Mouse (Mus musculus): ENCODE measurements around the gene Ank3. TPM values are rescaled to one million over a fixed set of nuclear protein-coding genes. Genes with fewer than 3 reads are reported as not detected.

Ank3 gene
- polyA plus RNA-seq, 1 experiment, result 23.3 TPM

- no peaks in the 10 kb centered on the region for H3K4me1 ChIP-seq (ENCODE audit: control insufficient read depth, insufficient read depth, low read length)
- DNase-seq, result no peak
- no peak overlapping the region for H3K4me3 ChIP-seq (replicated peaks; ENCODE audit: extremely low read depth, low read depth, low read length)
- 80% methylated on average over 2 of the region's 2 CpGs for WGBS
- TF ChIP-seq CTCF (IDR thresholded peaks at IDR 0.05; ENCODE audit: insufficient read depth, low read length), result no peak
- no peak for TF ChIP-seq POLR2A (IDR thresholded peaks at IDR 0.05; ENCODE audit: borderline replicate concordance, extremely low read depth, low read depth, low read length)
These were observed 139.7 kb downstream of the Ank3 start for GRCm38 (mm10) chr10:69538236-69538635.

GRCm38 (mm10) chr10:69542439-69542838 lies 143.9 kb downstream of the Ank3 start:
- no peak for TF ChIP-seq CTCF (IDR thresholded peaks at IDR 0.05; ENCODE audit: insufficient read depth, low read length)
- TF ChIP-seq POLR2A (IDR thresholded peaks at IDR 0.05; ENCODE audit: borderline replicate concordance, extremely low read depth, low read depth, low read length), result no peak
- Histone ChIP-seq H3K4me1 (ENCODE audit: control insufficient read depth, insufficient read depth, low read length) (no peaks in the 10 kb centered on the region), H3K4me3 (replicated peaks; ENCODE audit: extremely low read depth, low read depth, low read length) (no peak overlapping the region)
- DNase-seq, result no peak
- 92% methylated on average over 3 of the region's 3 CpGs for WGBS

GRCm38 (mm10) chr10:69543876-69544620 lies 145.5 kb downstream of the Ank3 start:
- no peaks in the 10 kb centered on the region for H3K4me1 ChIP-seq (ENCODE audit: control insufficient read depth, insufficient read depth, low read length)
- TF ChIP-seq CTCF (IDR thresholded peaks at IDR 0.05; ENCODE audit: insufficient read depth, low read length), result no peak
- TF ChIP-seq POLR2A (IDR thresholded peaks at IDR 0.05; ENCODE audit: borderline replicate concordance, extremely low read depth, low read depth, low read length), result no peak
- 90% methylated on average over 10 of the region's 10 CpGs for WGBS
- H3K4me3 ChIP-seq (replicated peaks; ENCODE audit: extremely low read depth, low read depth, low read length), result no peak overlapping the region
- DNase-seq, result no peak

- TF ChIP-seq POLR2A (IDR thresholded peaks at IDR 0.05; ENCODE audit: borderline replicate concordance, extremely low read depth, low read depth, low read length) (no peak), CTCF (IDR thresholded peaks at IDR 0.05; ENCODE audit: insufficient read depth, low read length) (no peak)
- Histone ChIP-seq H3K4me1 (ENCODE audit: control insufficient read depth, insufficient read depth, low read length) (no peaks in the 10 kb centered on the region), H3K4me3 (replicated peaks; ENCODE audit: extremely low read depth, low read depth, low read length) (no peak overlapping the region)
- WGBS, result 71% methylated on average over 7 of the region's 7 CpGs
- DNase-seq, result no peak
These were observed 146.1 kb downstream of the Ank3 start for GRCm38 (mm10) chr10:69544653-69545052.

- TF ChIP-seq POLR2A (IDR thresholded peaks at IDR 0.05; ENCODE audit: borderline replicate concordance, extremely low read depth, low read depth, low read length) (no peak), CTCF (IDR thresholded peaks at IDR 0.05; ENCODE audit: insufficient read depth, low read length) (no peak)
- Histone ChIP-seq H3K4me1 (ENCODE audit: control insufficient read depth, insufficient read depth, low read length) (no peaks in the 10 kb centered on the region), H3K4me3 (replicated peaks; ENCODE audit: extremely low read depth, low read depth, low read length) (no peak overlapping the region)
- WGBS, result 86% methylated on average over 3 of the region's 3 CpGs
- no peak for DNase-seq
These were observed 147.4 kb downstream of the Ank3 start for GRCm38 (mm10) chr10:69545936-69546335.

GRCm38 (mm10) chr10:69546643-69547042 lies 148.1 kb downstream of the Ank3 start:
- no peak overlapping the region for H3K4me3 ChIP-seq (replicated peaks; ENCODE audit: extremely low read depth, low read depth, low read length)
- no peaks in the 10 kb centered on the region for H3K4me1 ChIP-seq (ENCODE audit: control insufficient read depth, insufficient read depth, low read length)
- no peak for DNase-seq
- TF ChIP-seq POLR2A (IDR thresholded peaks at IDR 0.05; ENCODE audit: borderline replicate concordance, extremely low read depth, low read depth, low read length) (no peak), CTCF (IDR thresholded peaks at IDR 0.05; ENCODE audit: insufficient read depth, low read length) (no peak)
- WGBS, result 69% methylated on average over 6 of the region's 6 CpGs

- no peak for DNase-seq
- Histone ChIP-seq H3K4me3 (replicated peaks; ENCODE audit: extremely low read depth, low read depth, low read length) (no peak overlapping the region), H3K4me1 (ENCODE audit: control insufficient read depth, insufficient read depth, low read length) (no peaks in the 10 kb centered on the region)
- no peak for TF ChIP-seq POLR2A (IDR thresholded peaks at IDR 0.05; ENCODE audit: borderline replicate concordance, extremely low read depth, low read depth, low read length)
- no peak for TF ChIP-seq CTCF (IDR thresholded peaks at IDR 0.05; ENCODE audit: insufficient read depth, low read length)
- WGBS, result 81% methylated on average over 3 of the region's 3 CpGs
These were observed 150.2 kb downstream of the Ank3 start for GRCm38 (mm10) chr10:69548771-69549170.

- WGBS, result 78% methylated on average over 4 of the region's 4 CpGs
- TF ChIP-seq CTCF (IDR thresholded peaks at IDR 0.05; ENCODE audit: insufficient read depth, low read length) (no peak), POLR2A (IDR thresholded peaks at IDR 0.05; ENCODE audit: borderline replicate concordance, extremely low read depth, low read depth, low read length) (no peak)
- DNase-seq, result no peak
These were observed 150.6 kb downstream of the Ank3 start for GRCm38 (mm10) chr10:69549221-69549620.

GRCm38 (mm10) chr10:69550824-69551223 lies 152.3 kb downstream of the Ank3 start:
- TF ChIP-seq POLR2A (IDR thresholded peaks at IDR 0.05; ENCODE audit: borderline replicate concordance, extremely low read depth, low read depth, low read length), result no peak
- no peak for TF ChIP-seq CTCF (IDR thresholded peaks at IDR 0.05; ENCODE audit: insufficient read depth, low read length)
- DNase-seq, result no peak
- 43% methylated on average over 4 of the region's 4 CpGs for WGBS
- Histone ChIP-seq H3K4me1 (ENCODE audit: control insufficient read depth, insufficient read depth, low read length) (no peaks in the 10 kb centered on the region), H3K4me3 (replicated peaks; ENCODE audit: extremely low read depth, low read depth, low read length) (no peak overlapping the region)

More at GRCm38 (mm10) chr10:69549221-69549620, 150.6 kb downstream of the Ank3 start:
- Histone ChIP-seq H3K4me3 (replicated peaks; ENCODE audit: extremely low read depth, low read depth, low read length) (no peak overlapping the region), H3K4me1 (ENCODE audit: control insufficient read depth, insufficient read depth, low read length) (no peaks in the 10 kb centered on the region)

- DNase-seq, result no peak
- H3K4me3 ChIP-seq (replicated peaks; ENCODE audit: extremely low read depth, low read depth, low read length), result no peak overlapping the region
- WGBS, result 38% methylated on average over 1 of the region's 1 CpGs
- TF ChIP-seq POLR2A (IDR thresholded peaks at IDR 0.05; ENCODE audit: borderline replicate concordance, extremely low read depth, low read depth, low read length), result no peak
- no peak for TF ChIP-seq CTCF (IDR thresholded peaks at IDR 0.05; ENCODE audit: insufficient read depth, low read length)
- H3K4me1 ChIP-seq (ENCODE audit: control insufficient read depth, insufficient read depth, low read length), result no peaks in the 10 kb centered on the region
These were observed 154.5 kb downstream of the Ank3 start for GRCm38 (mm10) chr10:69553091-69553490.

Measured in lung, adult 2 months (tissue).